Mouse (Mus musculus) 3T3-L1 (cell line): ENCODE results near the gene Gdap1l1.
"Not testable (repeated sequence)": the region's sequence is repeated elsewhere in the genome, so short reads cannot be mapped to it uniquely, and the experiment has no call there.

Experiments
- DNase-seq: peaks from one replicate; pipeline ENCODE4 v3.0.0-alpha.2; 2015; ENCODE audit warnings: low read depth, low spot score

Gene Gdap1l1

DNA sequence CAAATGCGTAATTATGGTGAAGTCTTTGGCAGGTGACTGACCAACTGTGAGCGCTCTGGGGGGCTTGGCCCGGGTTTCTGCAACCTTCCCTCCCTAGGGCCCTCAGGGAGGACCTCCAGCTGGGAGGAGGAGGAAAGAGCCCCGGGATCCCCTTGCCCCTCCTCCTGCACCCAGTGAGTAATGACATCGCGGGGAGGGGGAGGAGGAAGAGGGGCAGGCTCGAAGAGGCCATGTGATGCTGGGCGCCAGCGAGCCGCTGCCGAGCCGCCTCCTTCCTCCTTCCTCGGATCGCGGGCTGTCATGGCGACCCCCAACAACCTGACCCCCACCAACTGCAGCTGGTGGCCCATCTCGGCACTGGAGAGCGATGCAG is at the start of gene Gdap1l1:
TSS of gene Gdap1l1 (plus strand) at position 231 of the 373 bp plus-strand sequence.
- no peak for DNase-seq

- no peak for DNase-seq
These were observed 45.8 kb upstream of the Gdap1l1 start for GRCm38 (mm10) chr2:163392436-163392835.

DNA sequence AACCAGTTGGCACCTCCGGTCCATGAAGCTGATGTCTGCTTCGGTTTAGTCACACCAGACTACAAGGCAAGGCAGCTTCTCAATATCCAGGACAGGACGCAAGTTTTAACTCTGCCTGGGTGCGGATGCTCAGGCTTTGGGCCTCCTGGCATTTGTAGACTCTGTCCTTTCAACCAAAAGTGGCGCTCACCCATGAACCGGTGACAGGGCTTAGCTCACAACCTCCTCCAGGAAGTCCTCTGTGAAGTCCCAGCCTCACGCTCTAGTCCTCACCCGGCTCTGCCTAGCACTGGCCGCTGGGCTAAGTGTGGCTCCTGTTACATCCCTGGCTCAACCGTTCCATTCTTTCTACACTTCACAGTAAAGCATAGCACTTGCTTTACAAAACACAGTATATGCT is 45.0 kb upstream of the Gdap1l1 start:
- DNase-seq, result no peak

DNA sequence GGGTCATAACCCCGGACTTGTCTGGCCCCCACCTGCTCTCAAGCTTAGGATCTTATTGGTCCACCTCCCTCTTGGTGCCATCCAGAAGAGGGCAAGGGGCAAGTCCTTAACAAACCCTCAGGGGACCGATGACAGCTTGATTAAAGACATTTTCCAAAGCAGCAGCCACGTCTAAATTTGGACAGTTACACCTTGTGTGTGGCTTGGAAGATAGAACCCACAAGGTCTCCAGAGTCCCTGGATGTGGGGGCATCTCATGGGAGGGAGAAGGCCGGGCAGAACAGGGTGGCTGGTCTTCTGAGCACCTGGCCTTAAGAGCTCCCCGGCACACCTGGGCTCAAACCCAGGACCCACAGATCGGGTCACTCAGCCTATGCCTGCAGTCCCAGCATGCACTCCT is 44.3 kb upstream of the Gdap1l1 start:
- DNase-seq, result no peak

- DNase-seq, result no peak
These were observed 43.3 kb upstream of the Gdap1l1 start for GRCm38 (mm10) chr2:163394977-163395376.

GRCm38 (mm10) chr2:163397071-163397470 is 41.2 kb upstream of the Gdap1l1 start:
- DNase-seq, result no peak

GRCm38 (mm10) chr2:163397905-163398304 is 40.4 kb upstream of the Gdap1l1 start, which contains the start of gene Jph2:
TSS of gene Jph2 (minus strand) at chr2:163397993.
- DNase-seq, result no peak

- DNase-seq, result no peak
These were observed 39.5 kb upstream of the Gdap1l1 start for GRCm38 (mm10) chr2:163398770-163399169.

DNA sequence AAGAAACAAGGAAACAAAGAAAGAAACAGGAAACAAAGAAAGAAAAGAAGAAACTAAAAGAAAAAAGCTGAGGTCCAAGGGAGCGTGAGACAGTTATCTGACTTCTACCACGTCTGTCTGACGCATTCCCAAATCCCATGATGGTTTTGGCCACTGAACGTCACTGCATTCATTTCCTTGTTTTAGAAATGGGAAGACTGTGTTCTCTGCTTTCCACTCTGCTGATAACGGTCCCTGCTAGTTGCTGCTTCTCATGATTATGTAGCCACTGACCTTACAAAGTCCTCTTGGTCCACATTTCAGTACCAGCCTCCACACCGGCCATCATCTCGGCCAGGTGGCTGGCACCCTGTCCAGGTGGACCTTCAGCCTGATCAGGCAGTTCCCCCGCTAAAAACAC is 39.1 kb upstream of the Gdap1l1 start:
- DNase-seq, result no peak

GRCm38 (mm10) chr2:163401221-163401620 is 37.1 kb upstream of the Gdap1l1 start:
- peak; percentile 96 for DNase-seq

DNA sequence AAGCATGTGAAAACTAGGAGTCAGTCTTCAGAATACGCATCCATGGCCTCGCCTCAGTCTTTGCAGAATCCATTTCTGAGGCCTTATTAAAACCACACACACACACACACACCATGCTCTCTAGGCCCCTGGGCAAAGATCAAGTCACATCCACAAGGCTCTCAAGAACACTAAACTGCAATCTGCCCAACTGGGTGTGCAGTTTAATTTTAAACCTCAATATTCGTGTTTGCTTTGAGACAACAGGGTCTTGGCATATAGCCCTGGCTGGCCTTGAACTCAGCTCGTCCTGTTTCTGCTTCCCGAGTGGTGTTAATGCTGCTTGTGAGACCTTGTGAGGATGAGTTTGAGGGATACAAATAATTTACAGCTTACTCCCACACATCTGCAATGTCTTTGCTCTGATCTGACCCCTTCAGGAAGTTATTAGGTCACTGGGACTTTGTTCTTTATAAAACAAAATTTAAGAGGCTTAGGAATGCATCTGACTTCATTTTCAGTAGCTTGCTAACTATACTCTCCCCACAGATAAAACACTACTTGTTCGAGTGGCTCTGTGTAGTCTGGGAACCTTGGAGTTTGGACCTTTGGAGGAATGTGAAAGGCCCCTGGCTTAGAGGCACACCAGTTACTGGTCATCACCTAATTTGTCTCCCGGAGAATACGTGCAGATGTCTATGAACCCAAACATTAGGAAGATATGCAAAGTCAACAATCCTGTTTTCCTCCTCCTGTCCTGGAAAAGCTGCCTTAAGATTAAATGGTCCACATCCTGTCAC is 34.0 kb upstream of the Gdap1l1 start:
- no peak for DNase-seq

- no peak for DNase-seq
These were observed 28.1 kb upstream of the Gdap1l1 start for GRCm38 (mm10) chr2:163410211-163410610.

DNA sequence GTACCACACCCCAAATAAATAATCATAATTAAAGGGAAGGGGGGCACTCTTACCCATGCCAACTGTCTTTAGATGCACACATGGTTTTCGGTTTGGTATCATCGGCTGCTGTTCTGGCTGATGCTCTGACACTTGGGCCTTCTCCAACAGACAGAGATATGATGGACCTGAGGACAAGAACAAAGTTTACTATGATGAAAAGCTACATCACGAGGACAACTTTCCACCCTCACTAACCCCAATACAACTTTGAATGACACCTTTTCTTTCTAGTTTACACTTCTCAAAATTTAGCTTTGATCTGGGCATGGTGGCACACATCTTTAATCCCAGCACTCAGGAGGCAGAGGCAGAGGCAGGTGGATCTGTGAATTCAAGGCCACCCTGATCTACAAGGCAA is 26.9 kb upstream of the Gdap1l1 start:
- not testable (repeated sequence) for DNase-seq

DNA sequence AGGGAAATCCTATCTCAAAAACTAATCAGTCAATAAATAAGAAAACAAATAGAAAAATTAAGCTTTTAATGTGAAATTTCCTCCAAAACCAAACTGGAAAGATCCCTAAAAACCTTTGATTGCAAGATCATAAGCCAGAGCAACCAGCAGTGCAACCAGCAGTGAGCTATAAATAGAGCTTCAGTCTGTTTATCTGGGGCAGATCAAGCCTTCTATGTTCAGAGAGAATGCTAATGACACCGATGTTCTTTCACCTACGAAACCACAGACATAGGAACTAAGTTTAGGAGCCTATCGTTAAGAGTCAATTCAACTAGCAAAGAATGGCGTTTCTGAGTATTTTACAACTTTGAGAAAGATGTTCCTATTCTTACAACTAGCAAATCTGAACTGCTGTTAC is 26.4 kb upstream of the Gdap1l1 start:
- no peak for DNase-seq

GRCm38 (mm10) chr2:163412419-163412818 is 25.9 kb upstream of the Gdap1l1 start:
- DNase-seq, result no peak

DNA sequence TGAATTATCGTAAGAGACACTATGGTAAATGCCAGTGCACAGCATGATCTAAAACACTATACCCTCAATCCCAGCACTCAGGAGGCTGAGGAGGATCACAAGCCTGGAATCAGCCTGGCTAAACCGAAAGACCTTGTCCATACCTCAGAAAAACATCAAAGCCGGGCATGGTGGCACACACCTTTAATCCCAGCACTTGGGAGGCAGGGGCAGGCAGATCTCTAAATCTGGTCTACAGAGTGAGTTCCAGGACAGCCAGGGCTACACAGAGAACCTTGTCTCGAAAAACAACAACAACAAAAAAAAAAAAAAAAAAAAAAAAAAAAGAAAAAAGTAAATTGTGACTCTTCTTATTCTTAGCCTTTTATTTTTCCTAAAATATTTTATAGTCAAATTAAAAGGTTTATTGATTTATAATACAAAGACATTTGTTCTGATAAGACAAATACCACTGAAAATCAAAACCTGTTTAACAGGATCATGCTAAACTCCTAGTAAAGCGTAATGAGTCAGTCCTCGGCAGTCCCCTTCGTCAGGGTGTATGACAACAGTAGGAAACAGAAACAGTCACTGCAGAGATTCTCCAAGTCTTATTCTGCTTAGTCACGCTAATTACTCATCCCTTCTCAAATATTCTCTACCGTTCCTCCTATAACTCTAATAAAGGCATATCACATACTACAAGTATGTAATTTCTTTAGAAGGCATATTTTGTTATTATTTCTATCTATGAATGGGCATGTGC is 25.3 kb upstream of the Gdap1l1 start:
- peak; percentile 83 for DNase-seq

DNA sequence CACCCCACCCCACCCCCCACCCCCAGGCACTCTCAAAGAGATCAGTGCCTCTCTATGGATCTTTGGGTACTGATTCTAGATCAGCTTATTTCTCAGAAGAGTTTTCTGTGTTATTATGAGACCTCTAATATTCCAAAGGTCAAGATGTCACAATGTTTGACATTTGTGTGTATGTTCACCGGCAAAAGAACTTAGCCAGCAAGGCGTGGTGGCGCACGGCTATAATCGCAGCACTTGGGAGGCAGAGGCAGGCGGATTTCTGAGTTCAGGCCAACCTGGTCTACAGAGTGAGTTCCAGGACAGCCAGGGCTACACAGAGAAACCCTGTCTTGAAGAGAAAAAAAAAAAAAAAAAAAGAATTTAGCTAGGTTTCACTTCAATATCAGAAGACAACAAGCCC is 21.2 kb upstream of the Gdap1l1 start:
- DNase-seq, result no peak

DNA sequence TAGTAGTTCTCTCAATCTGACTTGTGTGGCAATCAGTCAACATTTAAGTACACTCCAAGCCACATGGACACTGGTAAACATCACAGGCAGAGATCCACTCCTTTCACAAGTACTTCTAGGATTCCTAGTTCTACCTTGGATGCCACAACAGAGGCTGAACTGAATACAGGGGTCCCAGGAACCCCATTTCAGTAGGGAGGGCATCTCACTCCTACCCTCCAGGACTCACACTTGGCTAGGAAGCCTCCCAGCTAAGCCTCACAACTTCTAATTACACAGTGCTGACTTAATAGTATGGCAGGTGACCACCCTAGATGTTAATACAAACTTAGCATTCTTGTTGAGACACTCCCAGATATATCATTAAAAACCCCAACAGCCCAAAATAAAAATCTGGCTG is 20.4 kb upstream of the Gdap1l1 start:
- DNase-seq, result no peak

DNA sequence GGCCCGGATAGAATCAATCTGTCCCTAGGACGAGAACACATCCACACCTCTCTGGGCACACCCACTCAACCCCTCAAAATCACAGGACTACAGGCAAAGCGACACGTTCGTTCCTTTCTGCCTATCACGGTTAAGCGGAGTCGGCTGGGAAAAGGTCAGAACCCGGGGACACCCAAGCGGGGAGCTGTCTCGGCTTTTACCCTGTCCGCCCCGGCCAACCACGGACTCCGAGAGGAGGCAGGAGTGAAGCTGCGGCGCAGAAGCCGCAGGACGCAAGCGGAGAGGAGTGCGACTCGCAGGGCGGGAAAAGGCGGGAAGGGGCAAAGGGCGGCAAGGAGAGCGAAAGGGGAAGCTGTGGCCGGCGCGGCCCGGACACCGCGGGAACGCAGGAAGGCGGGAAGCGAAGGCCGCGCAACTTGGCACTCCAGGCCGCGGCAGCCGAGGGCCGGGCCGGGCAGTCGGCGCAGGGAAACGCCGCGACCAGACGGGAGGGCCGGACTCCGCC is 19.4 kb upstream of the Gdap1l1 start:
- DNase-seq, result peak; percentile 49

- DNase-seq, result peak; percentile 100
These were observed 18.8 kb upstream of the Gdap1l1 start for GRCm38 (mm10) chr2:163419346-163420045.

GRCm38 (mm10) chr2:163420366-163420886 is 17.9 kb upstream of the Gdap1l1 start:
- peak; percentile 57 for DNase-seq
